Mouse (Mus musculus) c-Kit-positive CD71-negative TER-119-negative erythroid progenitor cells, embryonic 14.5 days (primary cell): Measurements from ENCODE around the gene Vmn1r93.
"Not testable (repeated sequence)": the region's sequence is repeated elsewhere in the genome, so short reads cannot be mapped to it uniquely, and the experiment has no call there.

Experiments
- DNase-seq: peaks from one replicate; pipeline ENCODE4 v3.0.0-alpha.2; 2013; ENCODE audit warnings: low read depth

Vmn1r93 gene

GRCm38 (mm10) chr7:20138988-20139387 lies at the start of gene Vmn1r93:
Gene Vmn1r93 (minus strand): TSS chr7:20139088.
- DNase-seq: not testable (repeated sequence)

GRCm38 (mm10) chr7:20168277-20168676 lies 29.4 kb upstream of the Vmn1r93 start, which contains the start of gene Vmn1r94:
Gene Vmn1r94 (minus strand): TSS chr7:20168377.
- DNase-seq: not testable (repeated sequence)

- DNase-seq: not testable (repeated sequence)
Observed at GRCm38 (mm10) chr7:20122479-20122878, 16.4 kb downstream of the Vmn1r93 start, which contains the start of gene Gm16442. Gene Gm16442 (minus strand): TSS chr7:20122579.

- DNase-seq: not testable (repeated sequence)
Observed at GRCm38 (mm10) chr7:20099380-20099779, 39.5 kb downstream of the Vmn1r93 start, which contains the start of gene Vmn1r91. Gene Vmn1r91 (plus strand): TSS chr7:20099680.
